Mouse (Mus musculus) lung, adult 2 months (tissue): Measurements from ENCODE around the gene Apobec2. TPM values are rescaled to one million over a fixed set of nuclear protein-coding genes. Genes with fewer than 3 reads are reported as not detected.

ENCODE experiments used
- DNase-seq: peaks from one replicate; pipeline ENCODE4 v3.0.0; 2022
- H3K4me1 ChIP-seq: fragments of 200-500 bp; 2 replicates; pipeline ENCODE4 v1.6.1; 2011; ENCODE audit warnings: low read length; ENCODE audit not compliant: control insufficient read depth, insufficient read depth
- H3K4me3 ChIP-seq: fragments of 200-500 bp; replicated peaks from 2 replicates; pipeline ENCODE3; 2011; ENCODE audit warnings: low read depth, mild to moderate bottlenecking, control low read depth, low read length; ENCODE audit errors: extremely low read depth
- CTCF ChIP-seq: fragments of 200-500 bp; IDR thresholded peaks from 2 replicates; pipeline ENCODE4 v1.5.1; 2011; ENCODE audit warnings: mild to moderate bottlenecking, low read length, control low read depth; ENCODE audit not compliant: insufficient read depth
- POLR2A ChIP-seq: fragments of 200-500 bp; IDR thresholded peaks from 2 replicates; pipeline ENCODE4 v1.6.1; 2011; ENCODE audit warnings: low read depth, mild to moderate bottlenecking, control low read depth, low read length, borderline replicate concordance; ENCODE audit errors: extremely low read depth
- WGBS: fragments of 180-500 bp; shearing (Covaris S2); methylation state at CpG from one replicate; pipeline ENCODE4 v1.1.7; 2018; 5-methylcytosine and 5-hydroxymethylcytosine counted together
- polyA plus RNA-seq: library from polyadenylated mRNA; depleted of rRNA; stranded (reverse); fragments of >200 nt; gene quantifications from 2 replicates; pipeline ENCODE4 v1.2.3, GENCODE M21; 2012; rRNA removed

Apobec2 gene
- polyA plus RNA-seq, 1 experiment = 39.9 TPM

DNA sequence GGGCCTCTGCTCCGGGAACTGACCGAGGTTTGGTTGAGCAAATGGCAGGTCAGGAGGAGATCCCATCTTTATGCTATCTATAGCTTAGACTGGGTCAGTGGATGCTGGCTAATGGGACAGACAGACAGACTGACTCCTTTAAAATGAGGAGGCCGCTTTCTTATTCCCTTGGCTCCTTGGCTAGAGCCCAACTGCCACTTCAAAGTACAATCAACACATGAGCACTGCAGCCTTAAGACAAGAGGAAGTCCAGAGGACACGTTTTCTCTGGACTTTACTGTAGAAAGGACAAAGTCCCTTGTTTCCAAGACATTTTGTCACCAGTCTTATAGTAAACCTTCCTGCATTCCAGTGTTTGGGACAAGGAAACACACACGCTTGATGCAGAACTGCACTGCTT is 41.3 kb downstream of the Apobec2 start:
- DNase-seq = no peak
- WGBS = 80% methylated on average over 5 of the region's 5 CpGs
- TF ChIP-seq CTCF (no peak), POLR2A (no peak)
- no peaks in the 10 kb centered on the region for H3K4me1 ChIP-seq
- no peak overlapping the region for H3K4me3 ChIP-seq

DNA sequence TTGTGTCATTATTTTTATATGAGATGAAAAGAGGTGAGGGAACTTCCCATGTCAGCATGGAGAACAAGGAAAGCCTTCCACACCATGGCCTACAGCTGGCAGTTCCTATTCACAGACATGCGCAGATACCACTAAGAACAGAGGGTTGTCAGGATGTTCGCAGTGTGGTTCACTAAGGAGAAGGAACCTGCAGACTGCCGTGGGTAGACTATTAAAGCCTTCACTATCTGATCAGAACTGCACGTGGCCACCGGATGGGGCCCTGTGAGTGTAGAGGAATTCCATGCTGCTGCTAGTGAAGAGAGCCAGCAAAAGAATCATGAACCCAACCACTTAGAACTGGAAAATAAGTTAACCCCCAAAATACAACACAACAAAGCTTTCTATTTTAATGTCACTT is 43.3 kb downstream of the Apobec2 start:
- 86% methylated on average over 5 of the region's 5 CpGs for WGBS
- no peak for DNase-seq
- TF ChIP-seq CTCF (no peak), POLR2A (no peak)

DNA sequence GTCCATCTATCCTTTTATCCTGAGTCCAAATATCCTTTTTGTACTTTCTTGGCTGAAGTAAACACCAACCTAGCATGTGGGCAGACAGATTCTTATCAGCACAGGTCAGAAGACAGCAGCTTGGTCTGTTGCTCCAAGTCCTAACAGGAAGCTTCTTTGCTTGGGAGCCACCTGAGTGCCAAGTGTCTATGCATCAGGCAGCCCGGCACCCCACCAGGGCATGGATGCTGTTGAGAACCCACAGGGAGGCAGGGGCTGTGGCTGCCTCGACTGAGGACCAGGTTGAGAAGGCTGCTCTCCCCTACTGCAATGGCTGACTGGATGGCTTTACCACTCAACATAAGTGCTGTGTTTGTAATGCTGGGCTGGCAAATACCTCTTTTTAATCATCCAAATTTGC is 44.1 kb downstream of the Apobec2 start:
- no peak for TF ChIP-seq POLR2A
- TF ChIP-seq CTCF = no peak
- Histone ChIP-seq H3K4me3 (no peak overlapping the region), H3K4me1 (no peaks in the 10 kb centered on the region)
- DNase-seq = no peak
- 82% methylated on average over 2 of the region's 2 CpGs for WGBS

More for the DNA sequence above, 43.3 kb downstream of the Apobec2 start:
- no peaks in the 10 kb centered on the region for H3K4me1 ChIP-seq
- H3K4me3 ChIP-seq = no peak overlapping the region

DNA sequence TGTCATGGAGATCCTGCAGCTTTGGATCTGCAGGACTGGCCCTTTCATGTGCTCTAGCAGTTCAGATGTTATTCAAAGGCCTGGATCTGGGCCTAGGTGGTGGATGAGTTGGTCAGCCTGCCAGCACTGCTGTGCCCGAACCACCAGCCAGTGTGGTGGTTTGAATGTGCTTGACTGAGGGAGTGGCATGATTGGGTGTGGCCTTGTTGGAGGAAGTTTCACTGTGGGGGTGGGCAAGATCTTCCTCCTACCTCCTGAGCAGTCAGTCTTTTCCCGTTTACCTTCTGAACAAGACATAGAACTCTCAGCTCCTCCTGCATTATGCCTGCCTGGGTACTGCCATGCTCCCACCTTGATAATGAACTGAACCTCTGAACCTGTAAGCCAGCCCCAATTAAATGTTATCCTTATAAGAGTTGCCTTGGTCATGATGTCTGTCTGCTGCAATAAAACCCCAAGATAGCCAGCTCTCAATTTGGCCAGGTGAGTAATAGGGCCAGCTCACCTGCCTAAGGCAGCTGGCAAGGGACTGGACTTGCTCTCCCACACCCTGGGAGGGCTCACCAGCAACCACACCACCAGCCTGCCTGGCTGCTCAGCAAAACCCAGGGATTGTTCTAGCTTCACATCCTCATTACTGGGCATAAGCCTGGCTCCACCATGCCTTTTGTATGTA is 46.8 kb downstream of the Apobec2 start:
- Histone ChIP-seq H3K4me1 (no peaks in the 10 kb centered on the region), H3K4me3 (no peak overlapping the region)
- DNase-seq = no peak
- 28% methylated on average over 2 of the region's 2 CpGs for WGBS
- no peak for TF ChIP-seq POLR2A

DNA sequence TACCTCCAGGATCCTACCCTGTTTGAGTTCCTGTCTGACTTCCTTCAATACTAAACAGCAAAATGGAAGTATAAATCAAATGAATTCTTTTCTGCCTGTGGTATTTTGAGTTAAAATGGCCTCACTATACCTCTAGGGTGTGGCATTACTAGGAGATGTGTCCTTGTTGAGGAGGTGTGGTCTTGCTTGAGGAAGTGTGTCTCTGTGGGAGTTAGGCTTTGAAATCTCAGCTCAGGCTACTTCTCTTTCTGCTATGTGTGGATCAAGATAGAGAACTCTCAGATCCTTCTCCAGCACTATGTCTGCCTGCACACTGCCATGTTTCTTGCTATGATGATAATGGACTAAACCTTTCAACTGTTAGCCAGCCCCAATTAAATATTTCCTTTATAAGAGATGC is 53.7 kb downstream of the Apobec2 start:
- H3K4me1 ChIP-seq = no peaks in the 10 kb centered on the region
- H3K4me3 ChIP-seq = no peak overlapping the region
- TF ChIP-seq POLR2A (no peak), CTCF (no peak)
- no peak for DNase-seq

DNA sequence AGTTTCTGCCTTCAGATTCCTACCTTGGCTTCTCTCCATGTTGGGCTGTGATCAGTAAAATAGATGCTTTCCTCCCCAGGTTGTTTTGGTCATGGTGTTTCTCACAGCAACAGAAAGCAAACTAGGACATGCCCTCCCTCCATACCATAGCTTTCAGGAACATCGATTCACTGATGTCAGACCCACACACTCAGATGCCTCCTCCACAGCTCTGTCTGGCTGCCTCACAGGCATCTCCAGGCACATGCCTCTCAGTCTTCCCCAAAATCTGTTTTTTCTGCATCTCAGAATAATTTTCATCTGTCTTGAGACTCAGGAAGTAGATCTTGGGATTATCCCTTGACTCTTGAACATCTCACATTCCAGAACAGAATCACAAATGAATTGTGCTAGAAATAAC is 56.6 kb downstream of the Apobec2 start:
- 89% methylated on average over 1 of the region's 1 CpGs for WGBS
- H3K4me3 ChIP-seq = no peak overlapping the region
- no peak for DNase-seq
- no peaks in the 10 kb centered on the region for H3K4me1 ChIP-seq
- no peak for TF ChIP-seq CTCF

DNA sequence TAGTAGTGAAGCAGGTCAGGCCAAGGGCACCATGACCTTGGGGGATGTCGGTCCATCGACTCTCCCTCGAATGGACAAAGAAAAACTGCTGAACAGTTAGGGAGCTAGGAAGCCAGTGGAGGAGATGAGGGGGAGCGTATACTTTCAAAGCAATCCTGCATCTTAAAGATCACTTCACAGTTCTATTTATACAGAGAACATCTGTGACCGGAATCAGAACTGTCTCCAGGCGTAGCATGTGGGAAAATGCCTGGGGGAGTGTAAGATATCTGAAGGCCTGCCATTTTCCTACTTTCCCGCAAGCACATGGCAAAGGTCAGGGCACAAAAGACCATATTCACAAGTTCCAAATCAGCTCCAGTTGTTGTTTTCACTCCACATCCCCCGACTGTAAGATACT is 59.7 kb downstream of the Apobec2 start:
- Histone ChIP-seq H3K4me1 (no peaks in the 10 kb centered on the region), H3K4me3 (no peak overlapping the region)
- no peak for DNase-seq
- 80% methylated on average over 8 of the region's 8 CpGs for WGBS
- TF ChIP-seq CTCF (no peak), POLR2A (no peak)

DNA sequence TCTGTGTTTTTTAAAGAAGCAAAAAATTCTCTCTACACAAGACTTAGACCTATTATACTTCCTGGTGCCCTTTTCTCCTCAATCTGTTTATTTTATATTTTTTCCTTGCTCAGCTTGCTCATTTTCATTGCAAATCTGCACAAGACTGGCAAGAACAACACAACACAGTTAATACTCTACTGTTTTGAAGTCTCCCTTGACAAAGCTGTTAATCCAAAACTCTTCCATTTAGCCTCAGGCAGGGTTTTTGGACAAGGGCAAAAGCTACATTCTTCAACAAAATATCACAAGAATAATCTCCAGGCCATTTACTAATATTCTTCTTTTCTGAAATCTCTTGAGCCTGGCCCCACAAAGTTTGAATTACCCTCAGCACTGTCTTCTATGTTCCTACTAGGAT is 61.1 kb downstream of the Apobec2 start:
- Histone ChIP-seq H3K4me1 (no peaks in the 10 kb centered on the region), H3K4me3 (no peak overlapping the region)
- no peak for DNase-seq
- TF ChIP-seq POLR2A = no peak
- TF ChIP-seq CTCF = no peak

Other genes starting within 250 kb of the Apobec2 start
- 0.68 and 1.2 TPM in 2 replicates for gene Trem1, start 200.2 kb downstream of the Apobec2 start, polyA plus RNA-seq
- gene Trem3, start 185.2 kb downstream of the Apobec2 start, polyA plus RNA-seq = 0.74 and 1.3 TPM in 2 replicates
- gene Treml4, start 168.6 kb downstream of the Apobec2 start, polyA plus RNA-seq = 8.0 and 11.7 TPM in 2 replicates
- 3.0 and 6.0 TPM in 2 replicates for gene Treml2, start 133.4 kb downstream of the Apobec2 start, polyA plus RNA-seq
- gene B430306N03Rik, start 116.8 kb downstream of the Apobec2 start, polyA plus RNA-seq = 1.0 and 1.8 TPM in 2 replicates
- gene Trem2, start 86.5 kb downstream of the Apobec2 start, polyA plus RNA-seq = 6.9 and 7.8 TPM in 2 replicates
- 3.3 and 6.3 TPM in 2 replicates for gene Treml1, start 73.0 kb downstream of the Apobec2 start, polyA plus RNA-seq
- gene Nfya, start 23.0 kb downstream of the Apobec2 start, polyA plus RNA-seq = 64.4 and 82.6 TPM in 2 replicates
- 6.7 and 11.9 TPM in 2 replicates for gene Oard1, start 22.9 kb downstream of the Apobec2 start, polyA plus RNA-seq
- gene Tspo2, start 18.6 kb upstream of the Apobec2 start, polyA plus RNA-seq = 0.24 and 1.3 TPM in 2 replicates
- 0.85 and 1.1 TPM in 2 replicates for gene Unc5cl, start 22.0 kb upstream of the Apobec2 start, polyA plus RNA-seq